In the genomic region with DNA sequence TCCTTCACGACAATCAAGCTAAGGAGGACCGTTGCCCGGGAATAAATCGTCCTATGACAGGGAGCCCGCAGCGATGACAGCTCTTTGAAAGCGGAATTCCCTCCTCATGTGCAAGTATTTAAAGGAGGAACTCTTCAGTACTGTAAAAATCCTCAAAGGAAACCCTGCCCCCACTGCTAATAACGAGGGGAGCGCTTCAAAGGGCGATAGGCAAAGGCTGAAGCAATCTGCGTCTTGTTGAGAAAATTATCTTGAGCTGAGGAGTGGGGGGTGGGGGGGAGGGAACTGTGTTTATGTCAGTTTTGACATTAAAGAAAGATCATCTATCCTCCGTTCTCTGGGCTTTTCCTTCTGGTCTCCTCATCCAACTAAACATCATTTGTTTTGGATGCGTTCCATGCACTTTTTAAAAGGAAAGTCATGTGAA, we compare ENCODE assay signal across 8 mouse cellular contexts.
DNase-seq lines count a peak whose midpoint lies in the region; ATAC-seq lines count a peak whose summit lies in the region.

No protein-coding gene starts in this region.

- H3K27ac ChIP-seq in heart, embryonic 16.5 days (ENCODE audit: low read length), result 0 out of 2 replicates have a peak overlapping the region, but pooled peaks have one; percentile 24

- H3K4me3 ChIP-seq in heart, embryonic 16.5 days (ENCODE audit: low read length), result no peak overlapping the region

- H3K4me2 ChIP-seq in heart, embryonic 16.5 days (ENCODE audit: low read depth, low read length), result peak overlapping the region; percentile 30; the same call in 1 of the 2 replicates

- H3K27me3 ChIP-seq in heart, embryonic 16.5 days (ENCODE audit: control insufficient read depth, insufficient read depth, low read length), result no peaks in the 10 kb centered on the region

- H3K36me3 ChIP-seq in heart, embryonic 16.5 days (ENCODE audit: control insufficient read depth, insufficient read depth), result peaks cover 11% of the 10 kb centered on the region

- H3K4me1 ChIP-seq in heart, embryonic 16.5 days (ENCODE audit: control insufficient read depth, insufficient read depth, low read length), result peaks cover 28% of the 10 kb centered on the region

- no peak overlapping the region for H3K9ac ChIP-seq in heart, embryonic 16.5 days (ENCODE audit: low read length)

- no peak for DNase-seq in heart, postnatal 25 days (ENCODE audit: low spot score)
- DNase-seq in embryo, embryonic 11.5 days (ENCODE audit: low read depth, low spot score), result peak; percentile 38
- DNase-seq in forelimb bud, embryonic 11.5 days (ENCODE audit: low read depth, low spot score), result peak; percentile 28
- DNase-seq in spleen, adult 18-20 months, result no peak
- no peak for DNase-seq in frontal cortex, postnatal 10 days (ENCODE audit: low spot score in 2 of 2)
- DNase-seq in cerebellum, postnatal 36 days, result no peak

- intact Hi-C loops in heart, postnatal 25 days (cut with DNase I), result no loop called here

- no peak for ATAC-seq in heart, embryonic 16.5 days (replicated peaks; ENCODE audit: extremely low read depth, insufficient read depth, low FRiP score)
- peak; percentile 15; the same call in 1 of the 2 replicates for ATAC-seq in megakaryocyte progenitor cell, adult 5-6 weeks (replicated peaks; ENCODE audit: poor library complexity)

- H3K9me3 ChIP-seq in heart, embryonic 16.5 days (replicated peaks; ENCODE audit: control insufficient read depth, low read length), result no peaks in the 10 kb centered on the region

- 21% methylated on average over 13 of the region's 13 CpGs for WGBS in heart, embryonic 16.5 days

Comparison
In these comparisons a context has a peak if more than half of its experiments do, and no peak if none do; other contexts are left out.
1. DNase-seq: peak in embryo, embryonic 11.5 days (single experiment) and forelimb bud, embryonic 11.5 days (single experiment); none in heart, postnatal 25 days (single experiment), spleen, adult 18-20 months (0 of 2), frontal cortex, postnatal 10 days (0 of 2) and cerebellum, postnatal 36 days (0 of 2).